Mouse (Mus musculus): ENCODE data around the gene Atad3a.

DNA sequence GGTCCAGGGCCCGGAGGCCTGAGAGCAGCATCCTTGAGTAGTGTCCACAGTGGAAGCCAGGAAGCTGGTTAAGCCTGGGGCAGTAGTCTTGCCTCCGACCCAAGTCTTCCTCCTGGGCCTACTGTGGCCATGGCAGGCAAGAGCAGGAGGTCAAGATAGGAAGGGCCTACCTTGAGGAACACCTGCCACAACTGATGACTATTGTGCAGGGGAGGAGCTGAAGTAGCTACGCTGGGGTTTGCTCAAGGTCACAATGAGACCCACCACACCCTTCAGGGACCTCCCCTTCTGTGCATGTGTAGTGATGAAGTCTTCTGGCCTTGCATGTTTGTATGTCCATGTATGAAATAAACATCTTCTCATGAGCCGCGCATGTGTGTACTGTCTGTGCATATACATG is 25.1 kb downstream of the Atad3a start:
- no peak for TF ChIP-seq CTCF (IDR thresholded peaks at IDR 0.05; ENCODE audit: low read depth, low read length)
- TF ChIP-seq POLR2A (IDR thresholded peaks at IDR 0.05; ENCODE audit: insufficient read depth, low read length): no peak
